Mouse (Mus musculus) forelimb bud, embryonic 11.5 days (tissue): ENCODE data around the gene Mef2d.
"Not testable (repeated sequence)": the region's sequence is repeated elsewhere in the genome, so short reads cannot be mapped to it uniquely, and the experiment has no call there.

Source experiments
- DNase-seq: peaks from one replicate; pipeline ENCODE4 v3.0.0-alpha.2; 2012; ENCODE audit warnings: low read depth, low spot score

The Mef2d gene

GRCm38 (mm10) chr3:88150061-88150998 lies 8.2 kb downstream of the Mef2d start:
- DNase-seq: peak; percentile 45

GRCm38 (mm10) chr3:88150999-88151364 lies 8.8 kb downstream of the Mef2d start:
- no peak for DNase-seq

GRCm38 (mm10) chr3:88152056-88152455 lies 9.9 kb downstream of the Mef2d start:
- DNase-seq: no peak

GRCm38 (mm10) chr3:88153290-88154011 lies 11.3 kb downstream of the Mef2d start:
- DNase-seq: no peak

GRCm38 (mm10) chr3:88154236-88154635 lies 12.1 kb downstream of the Mef2d start:
- DNase-seq: no peak

GRCm38 (mm10) chr3:88156817-88157216 lies 14.6 kb downstream of the Mef2d start:
- no peak for DNase-seq

GRCm38 (mm10) chr3:88157771-88158597 lies 15.8 kb downstream of the Mef2d start:
- DNase-seq: peak; percentile 61

GRCm38 (mm10) chr3:88158991-88159390 lies 16.8 kb downstream of the Mef2d start:
- no peak for DNase-seq

- no peak for DNase-seq
These were observed 18.7 kb downstream of the Mef2d start for GRCm38 (mm10) chr3:88160856-88161255.

- no peak for DNase-seq
These were observed 20.1 kb downstream of the Mef2d start for GRCm38 (mm10) chr3:88162259-88162658.

- DNase-seq: no peak
These were observed 20.6 kb downstream of the Mef2d start for GRCm38 (mm10) chr3:88162811-88163210.

GRCm38 (mm10) chr3:88163847-88164246 lies 21.7 kb downstream of the Mef2d start:
- no peak for DNase-seq

- DNase-seq: no peak
These were observed 22.1 kb downstream of the Mef2d start for GRCm38 (mm10) chr3:88164263-88164662.

- DNase-seq: no peak
These were observed 23.9 kb downstream of the Mef2d start for GRCm38 (mm10) chr3:88166056-88166455.

GRCm38 (mm10) chr3:88170361-88170760 lies 28.2 kb downstream of the Mef2d start:
- DNase-seq: no peak

- DNase-seq: no peak
These were observed 30.3 kb downstream of the Mef2d start for GRCm38 (mm10) chr3:88172440-88172839.

GRCm38 (mm10) chr3:88173375-88173774 lies 31.2 kb downstream of the Mef2d start:
- peak; percentile 52 for DNase-seq

- no peak for DNase-seq
These were observed 32.7 kb downstream of the Mef2d start for GRCm38 (mm10) chr3:88174894-88175293.

GRCm38 (mm10) chr3:88177106-88177505 lies 34.9 kb downstream of the Mef2d start:
- DNase-seq: no peak

- peak; percentile 99 for DNase-seq
These were observed 35.6 kb downstream of the Mef2d start for GRCm38 (mm10) chr3:88177562-88178345.

- not testable (repeated sequence) for DNase-seq
These were observed 36.2 kb downstream of the Mef2d start for GRCm38 (mm10) chr3:88178346-88178733.
